8 mouse cellular contexts compared by ENCODE assay signal in genomic region chr6:134189174-134189573, GRCm38 (mm10).
DNase-seq lines count a peak whose midpoint lies in the region; ATAC-seq and TF ChIP-seq lines count a peak whose summit lies in the region.

No protein-coding gene starts in this region.

- H3K36me3 ChIP-seq in kidney, embryonic 16.5 days (ENCODE audit: insufficient read depth, low read length): no peaks in the 10 kb centered on the region
- H3K36me3 ChIP-seq in embryonic facial prominence, embryonic 14.5 days (ENCODE audit: control insufficient read depth, insufficient read depth, low read length): no peaks in the 10 kb centered on the region
- H3K36me3 ChIP-seq in hindbrain, postnatal 0 days (ENCODE audit: insufficient read depth, low read length): no peaks in the 10 kb centered on the region
- no peaks in the 10 kb centered on the region for H3K36me3 ChIP-seq in midbrain, embryonic 15.5 days (replicated peaks)

- TF ChIP-seq CTCF in hindbrain, postnatal 0 days (IDR thresholded peaks at IDR 0.05; ENCODE audit: low read depth): no peak

- peak overlapping the region; percentile 74 for H3K27ac ChIP-seq in kidney, embryonic 16.5 days (ENCODE audit: low read length)
- H3K27ac ChIP-seq in embryonic facial prominence, embryonic 14.5 days (replicated peaks; ENCODE audit: low read depth, low read length): no peak overlapping the region
- peak overlapping the region; percentile 58 for H3K27ac ChIP-seq in hindbrain, postnatal 0 days
- H3K27ac ChIP-seq in midbrain, embryonic 15.5 days: 0 out of 2 replicates have a peak overlapping the region, but pooled peaks have one; percentile 32

- no peaks in the 10 kb centered on the region for H3K9me3 ChIP-seq in kidney, embryonic 16.5 days (ENCODE audit: low read length)
- no peaks in the 10 kb centered on the region for H3K9me3 ChIP-seq in embryonic facial prominence, embryonic 14.5 days (ENCODE audit: control insufficient read depth, low read length)
- no peaks in the 10 kb centered on the region for H3K9me3 ChIP-seq in hindbrain, postnatal 0 days (ENCODE audit: low read length)
- H3K9me3 ChIP-seq in midbrain, embryonic 15.5 days: no peaks in the 10 kb centered on the region

- WGBS in kidney, embryonic 16.5 days: 16% methylated on average over 5 of the region's 5 CpGs
- 16% methylated on average over 5 of the region's 5 CpGs for WGBS in embryonic facial prominence, embryonic 14.5 days
- WGBS in hindbrain, postnatal 0 days: 27% methylated on average over 5 of the region's 5 CpGs
- WGBS in midbrain, embryonic 15.5 days: 39% methylated on average over 5 of the region's 5 CpGs

- no peak for DNase-seq in kidney, postnatal 10 days
- DNase-seq in embryonic facial prominence, embryonic 14.5 days (ENCODE audit: low spot score): no peak
- no peak for DNase-seq in hindbrain, postnatal 0 days (ENCODE audit: low spot score)
- DNase-seq in retina, embryonic 14.5 days (ENCODE audit: low spot score): no peak
- DNase-seq in c-Kit-positive CD71-positive TER-119-positive erythroid progenitor cells, embryonic 14.5 days (ENCODE audit: low spot score): no peak
- no peak for DNase-seq in adrenal gland, postnatal 4 days (ENCODE audit: low spot score in 2 of 2)

- H3K9ac ChIP-seq in kidney, embryonic 16.5 days (replicated peaks; ENCODE audit: low read length): no peak overlapping the region
- no peak overlapping the region for H3K9ac ChIP-seq in embryonic facial prominence, embryonic 14.5 days (ENCODE audit: low read depth, low read length)
- H3K9ac ChIP-seq in hindbrain, postnatal 0 days (replicated peaks; ENCODE audit: low read length): no peak overlapping the region
- H3K9ac ChIP-seq in midbrain, embryonic 15.5 days: no peak overlapping the region

- peak; percentile 41 for ATAC-seq in kidney, embryonic 16.5 days (ENCODE audit: low FRiP score, low TSS enrichment)
- ATAC-seq in embryonic facial prominence, embryonic 14.5 days (ENCODE audit: low read depth): peak; percentile 42; the same call in 1 of the 2 replicates
- ATAC-seq in hindbrain, postnatal 0 days: peak; percentile 31
- peak; percentile 7; the same call in 1 of the 2 replicates for ATAC-seq in midbrain, embryonic 15.5 days (replicated peaks)

- no peaks in the 10 kb centered on the region for H3K27me3 ChIP-seq in kidney, embryonic 16.5 days (ENCODE audit: insufficient read depth, low read length)
- H3K27me3 ChIP-seq in embryonic facial prominence, embryonic 14.5 days (replicated peaks; ENCODE audit: control insufficient read depth, insufficient read depth, low read length): no peaks in the 10 kb centered on the region
- H3K27me3 ChIP-seq in hindbrain, postnatal 0 days (ENCODE audit: insufficient read depth, low read length): no peaks in the 10 kb centered on the region
- H3K27me3 ChIP-seq in midbrain, embryonic 15.5 days (replicated peaks): no peaks in the 10 kb centered on the region

- peaks cover 46% of the 10 kb centered on the region for H3K4me1 ChIP-seq in kidney, embryonic 16.5 days (ENCODE audit: insufficient read depth, low read length)
- peaks cover 28% of the 10 kb centered on the region for H3K4me1 ChIP-seq in embryonic facial prominence, embryonic 14.5 days (ENCODE audit: control insufficient read depth, insufficient read depth, low read length)
- peaks cover 12% of the 10 kb centered on the region for H3K4me1 ChIP-seq in hindbrain, postnatal 0 days (ENCODE audit: insufficient read depth, low read length)
- peaks cover 20% of the 10 kb centered on the region for H3K4me1 ChIP-seq in midbrain, embryonic 15.5 days

- H3K4me2 ChIP-seq in kidney, embryonic 16.5 days (replicated peaks; ENCODE audit: low read depth, low read length): no peak overlapping the region
- no peak overlapping the region for H3K4me2 ChIP-seq in embryonic facial prominence, embryonic 14.5 days (ENCODE audit: low read depth, low read length)
- H3K4me2 ChIP-seq in hindbrain, postnatal 0 days (ENCODE audit: low read depth, low read length): no peak overlapping the region
- no peak overlapping the region for H3K4me2 ChIP-seq in midbrain, embryonic 15.5 days

- H3K4me3 ChIP-seq in kidney, embryonic 16.5 days (ENCODE audit: low read length): no peak overlapping the region
- H3K4me3 ChIP-seq in embryonic facial prominence, embryonic 14.5 days (ENCODE audit: low read depth, low read length): no peak overlapping the region
- H3K4me3 ChIP-seq in hindbrain, postnatal 0 days (ENCODE audit: low read length): no peak overlapping the region
- no peak overlapping the region for H3K4me3 ChIP-seq in midbrain, embryonic 15.5 days
